Mouse (Mus musculus) layer of hippocampus, postnatal 10 days (tissue): ENCODE measurements around the gene Rtbdn. TPM values are rescaled to one million over a fixed set of nuclear protein-coding genes. Genes with fewer than 3 reads are reported as not detected.
A peak's percentile ranks its signal among the peaks of the same experiment; 100 is the strongest.

Experiments
- DNase-seq, 2 experiments: peaks; one replicate each; pipeline ENCODE4 v3.0.0; 2021; ENCODE audit warnings: low spot score in 2 of 2
- total RNA-seq, 2 experiments: library from RNA; stranded (reverse); gene quantifications; 2 replicates each; pipeline ENCODE4 v1.2.3; 2021

Rtbdn gene
- total RNA-seq, 2 experiments from 2014 or later, result 3.1 to 3.6 TPM

DNA sequence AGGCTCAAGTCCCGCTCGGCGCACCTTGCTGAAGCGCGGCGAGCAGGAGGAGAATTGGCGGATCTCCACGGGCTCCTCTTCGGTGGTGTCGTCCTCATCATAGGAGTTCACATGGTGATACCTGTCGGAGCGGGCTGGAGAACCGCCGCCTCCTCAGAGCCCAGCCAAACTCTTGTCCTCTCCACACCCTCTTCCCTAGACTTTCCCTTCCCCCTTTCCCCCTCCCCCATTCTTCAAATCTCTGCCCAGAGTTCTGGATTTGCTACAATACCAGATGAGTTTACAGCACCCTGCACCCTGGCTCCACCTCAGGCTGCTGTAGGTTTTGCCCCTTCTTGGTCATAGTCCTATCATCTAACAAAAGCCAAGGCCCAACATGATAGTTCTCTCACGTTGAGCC lies 28.1 kb upstream of the Rtbdn start:
- no peak for DNase-seq

DNA sequence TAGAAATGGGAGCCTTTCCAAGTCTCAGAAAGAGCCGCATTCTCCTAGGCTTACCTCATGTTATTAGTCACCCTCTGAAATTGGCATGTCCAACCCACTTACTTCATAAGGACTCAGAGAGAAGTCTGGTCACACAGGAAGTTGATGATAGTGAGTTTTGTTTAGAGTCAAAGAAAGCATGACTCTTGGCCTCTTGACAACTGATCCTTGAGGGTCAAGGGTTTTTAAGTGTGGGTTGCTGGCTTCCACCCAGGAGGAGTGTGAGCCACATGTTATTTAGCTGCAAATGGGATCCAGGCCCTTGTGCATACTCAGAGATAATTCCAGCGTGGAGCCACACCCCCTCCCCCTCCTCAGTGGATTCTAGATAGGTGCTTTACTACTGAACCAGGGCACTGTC lies 25.2 kb upstream of the Rtbdn start:
- no peak for DNase-seq

DNA sequence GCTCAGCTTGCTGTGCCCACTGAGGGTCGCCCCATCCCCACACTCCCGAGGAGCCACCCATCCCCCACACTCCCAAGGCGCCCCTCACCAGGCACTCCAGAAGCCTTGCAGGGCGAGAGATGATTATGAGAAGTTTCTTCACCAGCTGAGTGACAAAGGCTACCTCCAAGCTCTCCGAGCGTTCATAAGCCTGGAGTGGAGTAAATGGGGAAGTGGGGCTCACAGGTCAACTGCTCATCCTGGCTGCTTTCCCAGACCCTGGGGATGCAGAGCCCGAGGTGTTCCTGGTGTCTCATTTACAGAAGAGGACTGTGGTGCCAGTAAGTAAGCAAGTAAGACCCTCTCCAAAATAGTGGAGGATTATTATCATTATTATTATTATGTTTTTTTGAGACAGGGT lies 21.2 kb upstream of the Rtbdn start:
- no peak for DNase-seq

DNA sequence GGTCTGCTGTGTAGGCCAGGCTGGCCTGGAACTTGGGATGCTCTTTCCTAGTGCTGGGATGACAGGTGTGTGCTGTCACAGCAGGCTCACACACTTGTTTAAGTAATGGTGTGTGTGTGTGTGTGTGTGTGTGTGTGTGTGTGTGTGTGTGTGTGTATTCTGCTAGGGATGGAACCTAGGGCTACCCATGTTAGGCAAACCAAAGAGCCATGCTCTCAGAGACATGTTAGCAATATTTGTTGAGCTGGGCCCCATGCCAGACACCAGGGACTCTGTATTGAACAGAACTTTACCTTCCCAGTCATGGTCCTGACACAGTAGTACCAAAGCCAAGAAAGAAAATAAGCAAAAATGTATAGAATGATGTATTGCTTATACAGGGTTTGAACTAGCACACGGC lies 19.3 kb upstream of the Rtbdn start:
- DNase-seq, result no peak

DNA sequence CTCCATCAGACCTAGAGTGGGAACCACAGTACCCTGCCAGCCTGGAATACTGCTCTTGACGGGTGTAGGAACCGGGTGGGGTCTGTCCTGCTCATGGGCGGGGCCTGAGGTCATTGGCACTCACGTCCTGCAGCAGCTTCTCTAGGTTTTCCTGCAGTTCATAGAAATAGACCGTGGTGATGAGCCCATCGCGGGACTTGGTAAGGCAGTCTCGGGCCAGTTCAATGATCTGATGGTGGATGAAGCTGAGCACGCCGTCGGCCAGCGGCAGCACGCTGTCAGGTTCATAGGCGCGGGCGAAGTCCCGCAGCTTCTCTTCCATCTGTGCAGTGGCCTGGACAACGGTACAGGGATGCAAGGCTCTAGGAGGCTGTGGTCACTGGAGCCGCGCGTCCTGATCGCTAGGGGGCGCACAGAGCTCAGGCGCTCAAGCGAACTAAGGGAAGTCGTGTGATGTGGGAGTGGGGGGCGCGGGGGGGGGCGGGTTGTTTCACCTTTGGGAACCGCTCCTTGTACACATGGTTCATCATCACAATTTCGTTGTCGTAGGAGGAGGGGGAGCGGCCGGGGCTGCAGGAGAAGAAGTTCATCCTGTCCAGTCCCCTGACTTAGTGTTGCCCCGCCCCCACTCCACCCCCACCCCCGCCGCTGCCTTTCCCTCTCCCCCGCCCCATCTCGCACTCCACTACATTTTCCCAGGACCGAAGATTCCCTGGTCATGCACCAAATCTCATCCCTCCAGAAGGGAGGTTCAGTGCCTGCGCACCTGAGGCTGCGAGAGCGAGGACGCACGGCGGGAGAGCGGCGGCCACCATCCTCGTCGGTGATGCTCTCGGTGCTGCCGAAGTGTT lies 18.1 kb upstream of the Rtbdn start:
- DNase-seq, result peak; percentile 78 to 85

DNA sequence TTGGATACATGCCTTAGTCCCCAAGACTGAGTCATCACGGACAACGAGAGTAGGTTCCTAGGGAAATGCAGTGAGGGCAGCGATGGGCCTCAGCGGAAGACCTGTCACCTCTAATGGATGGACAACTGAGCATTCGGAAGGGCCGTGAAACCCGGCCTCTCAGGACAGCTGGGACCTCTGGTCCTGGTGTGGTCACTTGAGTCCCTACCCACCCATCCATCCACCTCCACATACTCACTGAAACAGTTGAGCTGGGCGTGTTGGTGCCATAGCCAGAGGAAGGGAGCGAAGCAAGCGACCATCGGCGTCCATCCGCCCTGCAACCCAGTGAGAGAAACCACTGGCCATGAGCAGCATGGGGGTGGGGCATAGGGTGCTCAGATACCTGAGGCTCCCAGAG lies 16.2 kb upstream of the Rtbdn start:
- DNase-seq, result no peak

DNA sequence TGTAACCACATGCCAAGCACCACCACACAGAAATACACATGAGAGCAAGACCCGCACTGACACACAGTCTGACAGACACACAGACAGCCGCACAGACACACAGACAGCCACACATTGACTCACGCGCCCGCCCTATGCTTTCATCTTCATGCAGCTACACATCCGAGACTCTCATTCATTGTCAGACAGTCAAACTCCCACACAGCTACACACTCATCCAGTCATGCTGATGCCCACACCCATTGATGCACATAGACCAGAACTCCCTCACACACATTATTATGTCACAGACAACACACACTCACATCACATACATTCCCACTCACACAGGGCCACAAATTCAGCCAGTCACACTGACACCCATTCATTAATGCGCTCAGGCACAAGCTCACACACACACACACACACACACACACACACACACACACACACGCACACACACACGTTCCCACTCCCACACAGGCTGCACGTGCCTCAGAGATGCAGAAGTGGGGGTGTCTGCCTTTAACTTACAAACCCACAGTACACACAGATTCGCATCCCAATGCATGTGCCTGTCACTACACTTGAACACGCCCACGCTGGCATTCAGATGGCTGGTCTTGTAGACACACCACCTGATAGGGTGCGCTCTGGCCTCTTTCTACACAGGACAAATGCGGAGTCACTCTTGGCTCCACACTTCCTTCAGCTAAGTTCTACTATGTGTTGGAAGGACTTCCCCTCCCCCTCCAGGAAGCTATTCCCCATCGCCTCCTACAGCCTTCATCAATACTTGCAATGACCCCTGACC lies 12.8 kb upstream of the Rtbdn start:
- DNase-seq, result no peak

DNA sequence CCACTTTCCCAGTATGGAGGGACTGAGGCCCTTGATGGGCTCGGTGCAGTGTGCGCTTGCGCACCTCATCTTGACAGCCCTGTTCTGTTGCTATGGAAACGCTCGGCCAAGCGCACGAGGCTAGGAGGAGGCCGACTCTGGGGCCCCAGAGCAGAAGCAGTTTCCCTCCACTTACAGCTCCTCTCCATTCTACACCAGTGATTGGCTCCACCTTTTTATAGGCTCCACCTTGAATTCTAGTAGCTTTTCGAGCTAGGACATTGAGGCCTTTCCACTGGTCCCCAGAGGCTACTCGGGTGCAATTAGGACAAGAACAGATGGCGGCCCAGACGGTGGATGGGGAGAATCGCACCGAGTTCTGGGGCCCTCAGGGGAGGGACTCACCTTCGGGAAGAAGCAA lies 11.9 kb upstream of the Rtbdn start:
- peak in 1 of 2 experiments; percentile 47 for DNase-seq

DNA sequence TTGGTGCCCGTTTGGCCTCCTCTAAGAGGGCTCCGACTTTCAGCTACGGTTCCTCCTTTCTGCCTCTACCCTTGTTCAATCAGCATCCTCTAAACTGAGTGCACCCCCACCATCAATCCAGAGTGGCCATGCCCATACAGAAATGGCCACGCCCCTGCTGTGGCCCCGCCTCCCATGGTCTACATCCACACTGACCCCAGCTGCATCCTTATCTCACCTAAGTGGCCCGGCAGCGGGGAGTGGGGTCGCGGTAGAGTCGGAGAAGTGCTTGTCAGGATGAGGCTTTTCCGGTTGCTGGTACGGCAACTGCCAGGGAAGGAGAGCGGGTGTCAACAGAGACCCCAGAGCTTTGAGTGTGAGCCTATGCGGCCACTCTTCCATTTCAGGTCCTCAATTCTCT lies 11.3 kb upstream of the Rtbdn start:
- DNase-seq, result peak in 1 of 2 experiments; percentile 34

DNA sequence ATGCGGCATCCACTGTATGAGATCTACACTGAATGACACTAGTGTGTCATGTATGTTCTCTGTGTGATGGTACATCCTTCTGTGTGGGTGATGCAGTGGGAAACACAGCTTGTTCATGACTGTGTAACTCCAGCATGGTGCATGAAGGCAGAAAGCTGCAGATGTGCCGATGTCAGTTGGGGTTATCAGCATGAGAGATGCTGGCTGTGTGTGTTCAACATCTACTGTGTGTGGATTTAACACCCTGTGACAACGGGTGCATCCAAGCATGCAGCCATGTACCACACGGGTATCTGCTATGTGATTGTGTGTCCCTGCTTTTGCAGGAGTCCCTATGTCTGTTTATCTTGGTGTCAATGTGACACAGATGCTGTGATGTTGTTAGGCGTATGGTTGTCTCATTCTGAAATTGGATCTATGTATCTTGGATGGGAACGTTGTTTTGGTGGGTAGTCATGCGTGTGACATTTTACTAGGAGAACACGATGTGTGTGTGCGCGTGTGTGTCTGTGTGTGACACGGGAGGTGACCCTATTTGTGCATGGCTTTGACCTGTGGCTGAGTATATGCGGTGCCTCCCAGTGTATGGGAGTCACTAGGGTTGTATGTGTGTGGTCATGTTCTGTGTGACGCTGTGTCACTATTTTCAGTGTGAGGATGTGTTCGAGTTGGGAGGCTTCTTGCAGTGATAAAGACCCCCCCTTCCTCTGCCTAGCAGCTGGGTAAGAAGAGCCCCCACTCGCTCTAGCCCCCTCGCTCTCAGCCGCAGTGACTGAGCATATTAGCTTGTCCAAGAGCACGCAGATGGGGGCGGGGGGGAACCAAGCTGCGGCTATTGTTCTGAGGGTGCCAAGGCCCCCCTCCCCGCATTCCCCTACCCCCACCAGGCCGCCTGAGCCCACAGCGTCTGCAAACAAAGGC lies 10.5 kb upstream of the Rtbdn start:
- peak in 1 of 2 experiments; percentile 38 for DNase-seq

DNA sequence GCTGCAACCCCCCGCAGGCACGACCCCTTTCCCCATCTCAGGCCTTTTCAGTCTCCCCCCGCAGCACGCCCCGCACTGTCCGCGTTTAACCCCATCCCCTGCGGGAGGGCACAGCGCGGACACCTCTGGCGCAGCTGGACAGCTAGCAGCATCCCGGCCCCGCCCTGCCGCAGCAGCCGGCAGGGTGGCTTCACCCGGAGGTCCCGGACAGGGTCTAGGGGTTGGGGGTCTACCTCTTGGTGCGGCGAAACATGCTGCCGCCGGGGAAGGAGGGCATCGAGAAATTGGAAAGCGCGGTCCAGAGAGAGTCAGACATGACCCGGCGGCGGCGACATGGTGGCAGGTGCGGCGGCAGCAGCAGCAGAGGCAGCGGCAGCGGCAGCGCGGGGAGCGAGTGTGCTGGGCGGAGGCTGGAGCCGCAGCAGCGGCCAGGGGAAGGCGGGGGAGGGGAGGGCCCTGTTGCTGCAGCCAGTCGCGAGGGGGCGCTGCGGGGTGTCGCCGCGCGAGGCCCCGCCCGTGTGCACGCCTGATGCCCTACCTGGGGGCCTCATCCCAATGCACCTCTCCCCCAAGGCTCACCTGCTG lies 9.7 kb upstream of the Rtbdn start, which contains the start of gene Mast1:
Gene Mast1, minus strand, starts transcription at position 398 of the 585 bp plus-strand sequence.
- DNase-seq, result peak; percentile 79 to 87

DNA sequence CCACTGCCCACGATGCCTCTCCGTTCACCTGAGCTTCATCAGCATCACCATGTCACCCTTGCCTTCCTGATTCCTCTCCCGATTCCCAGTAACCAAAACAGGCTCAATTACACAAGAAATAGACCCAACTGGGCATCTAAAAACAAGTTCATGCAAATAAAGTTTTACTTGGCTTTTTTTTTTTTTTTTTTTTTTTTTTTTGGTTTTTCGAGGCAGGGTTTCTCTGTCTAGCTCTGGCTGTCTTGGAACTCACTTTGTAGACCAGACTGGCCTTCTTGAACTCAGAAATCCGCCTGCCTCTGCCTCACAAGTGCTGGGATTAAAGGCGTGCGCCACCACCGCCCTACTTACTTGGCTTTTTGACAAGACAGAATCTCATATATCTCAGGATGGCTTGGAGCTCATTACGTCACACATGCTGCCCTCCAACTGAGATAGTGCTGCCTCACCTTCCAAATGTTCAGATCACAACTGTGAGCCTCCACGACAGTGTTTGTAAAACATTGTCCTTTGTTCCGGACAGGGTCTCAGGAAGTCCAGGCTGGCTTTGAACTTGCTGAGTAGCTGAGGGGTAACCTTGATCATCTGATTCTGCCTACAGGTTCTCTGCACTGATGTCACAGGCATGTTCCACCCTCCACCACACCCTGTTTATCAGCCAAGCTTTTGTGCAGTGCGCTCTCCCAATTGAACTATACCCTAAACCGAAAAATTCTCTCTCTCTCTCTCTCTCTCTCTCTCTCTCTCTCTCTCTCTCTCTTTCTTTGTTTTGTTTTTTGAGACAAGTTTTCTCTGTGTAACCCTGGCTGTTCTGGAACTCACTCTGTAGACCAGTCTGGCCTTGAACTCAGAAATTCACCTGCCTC lies 8.9 kb upstream of the Rtbdn start:
- DNase-seq, result no peak

DNA sequence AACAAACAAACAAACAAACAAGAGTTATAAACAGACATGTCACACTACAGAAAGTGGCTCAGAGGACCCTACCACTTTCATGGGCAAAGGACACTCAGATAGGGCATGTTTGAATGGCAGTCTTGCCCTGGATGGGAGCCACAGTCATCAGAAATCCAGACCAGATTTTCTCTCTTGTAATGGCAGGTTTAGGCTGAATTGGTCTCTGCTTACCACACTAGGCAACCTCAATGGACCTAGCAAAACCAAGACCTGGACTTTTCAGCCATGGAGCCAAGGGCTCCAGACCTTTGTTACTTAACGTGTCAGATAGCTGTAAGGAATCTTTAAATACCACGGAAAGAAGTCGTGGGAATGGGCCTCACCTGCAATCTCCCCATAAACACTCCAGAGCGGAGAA lies 3.1 kb upstream of the Rtbdn start:
- DNase-seq, result no peak

DNA sequence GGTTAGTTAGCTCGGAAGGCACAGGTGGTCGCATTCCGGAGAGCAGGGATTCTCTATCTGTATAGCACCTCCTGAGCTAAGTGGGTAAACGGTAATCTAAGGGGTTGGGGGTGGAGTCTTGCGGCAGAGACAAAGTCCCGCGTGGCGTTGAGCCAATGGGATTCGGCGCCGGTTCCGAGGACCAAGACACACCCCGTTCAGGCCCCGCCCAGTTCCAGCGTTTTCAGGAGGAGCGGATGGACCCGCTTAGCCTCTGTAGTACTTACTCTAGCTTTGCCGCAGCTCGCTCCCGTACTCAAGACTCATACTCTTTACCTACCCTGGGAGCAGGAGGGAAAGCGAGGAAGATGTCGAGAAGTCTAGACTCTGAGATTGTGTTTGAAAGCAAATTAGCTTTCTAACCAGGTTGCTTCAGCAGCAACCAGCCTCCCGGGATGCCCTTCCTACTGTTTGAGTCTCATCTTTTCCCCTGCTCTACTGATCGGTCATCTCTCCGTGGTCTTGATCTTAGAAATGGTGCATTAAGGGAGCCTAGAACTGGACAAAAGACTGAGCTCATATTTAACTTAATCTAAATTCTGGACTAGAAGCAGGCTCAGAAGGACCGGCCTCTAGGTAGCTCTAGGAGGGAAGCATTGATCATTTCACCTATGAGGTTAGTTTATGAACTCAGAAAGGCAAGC lies 2.2 kb upstream of the Rtbdn start:
- peak; percentile 54 to 71 for DNase-seq

DNA sequence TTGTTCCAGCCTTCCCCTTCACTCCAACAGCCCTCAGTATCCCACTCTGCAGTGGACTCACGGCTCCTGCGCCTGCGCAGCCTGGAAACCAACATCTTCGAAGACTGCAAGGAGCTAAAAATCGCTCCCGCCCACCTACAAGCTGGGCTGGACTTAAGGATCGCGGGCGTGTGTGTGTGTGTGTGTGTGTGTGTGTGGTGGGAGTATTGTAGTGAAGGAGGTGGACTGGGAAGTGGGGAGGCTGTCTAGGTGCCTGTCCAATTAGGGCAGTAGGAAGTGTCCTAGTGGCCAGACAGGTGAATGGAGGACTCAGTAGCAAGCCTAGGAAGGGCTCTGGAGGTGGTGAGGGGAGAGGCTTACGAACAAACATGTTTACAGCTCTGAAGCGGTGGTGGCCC lies 1.6 kb upstream of the Rtbdn start:
- peak; percentile 31 to 59 for DNase-seq

DNA sequence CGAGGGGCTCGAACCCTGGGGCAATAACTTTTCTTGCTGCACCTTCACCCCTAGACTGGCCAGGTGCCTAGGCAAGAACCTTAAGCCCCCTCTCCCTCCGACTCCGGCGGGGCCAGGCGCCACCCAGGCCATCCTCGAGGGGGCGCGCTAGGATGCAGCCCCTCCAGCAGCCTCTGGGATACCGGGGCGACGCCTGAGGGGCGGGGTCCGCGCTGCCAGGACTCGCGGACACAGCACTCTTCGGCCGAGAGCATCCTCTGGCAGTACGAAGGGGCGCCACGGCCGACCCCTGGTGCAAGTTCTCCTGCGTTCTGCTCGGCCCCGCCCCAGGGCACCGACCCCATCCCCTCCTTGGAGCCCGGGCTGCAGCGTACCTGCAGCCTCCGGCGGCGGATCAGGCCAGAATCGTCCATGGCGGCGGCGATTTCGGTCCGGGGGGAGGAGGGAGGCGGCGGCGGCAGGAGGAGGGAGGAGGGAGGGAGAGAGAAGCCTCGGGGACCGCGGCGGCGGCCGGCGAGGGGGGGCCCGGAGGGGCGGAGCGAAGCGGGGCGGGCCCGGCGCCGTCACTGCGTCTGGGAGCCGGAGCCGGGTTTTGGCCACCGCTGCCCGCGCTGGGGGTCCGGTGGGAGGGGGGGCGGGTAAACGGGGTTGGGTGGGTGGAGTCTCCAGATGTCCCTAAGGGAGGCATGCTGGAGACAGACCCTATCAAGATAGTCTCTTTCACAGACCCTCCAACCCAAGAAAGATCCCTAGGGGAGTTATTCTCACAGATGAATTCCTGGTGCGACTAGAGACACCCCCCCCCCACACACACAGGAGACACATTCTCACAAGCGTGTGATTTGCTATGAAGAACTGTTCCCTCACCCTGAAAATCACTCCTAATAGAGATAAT lies 911 bp upstream of the Rtbdn start:
- DNase-seq, result peak; percentile 56 to 77

DNA sequence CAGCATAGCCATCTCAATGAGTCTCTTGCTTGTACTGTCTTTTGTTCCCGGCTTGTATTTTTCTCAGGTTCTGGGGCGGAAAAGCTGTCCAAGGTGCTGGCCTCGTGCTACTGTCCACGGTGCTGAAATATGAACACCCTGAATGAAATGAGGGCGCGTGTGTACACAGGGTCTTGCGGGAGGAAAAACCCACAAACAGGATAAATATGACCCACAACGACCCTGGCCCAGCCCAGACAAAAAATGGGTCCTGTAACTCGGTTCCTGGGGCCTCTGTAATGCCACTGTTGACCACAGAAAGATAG lies 402 bp downstream of the Rtbdn start:
- DNase-seq, result no peak

DNA sequence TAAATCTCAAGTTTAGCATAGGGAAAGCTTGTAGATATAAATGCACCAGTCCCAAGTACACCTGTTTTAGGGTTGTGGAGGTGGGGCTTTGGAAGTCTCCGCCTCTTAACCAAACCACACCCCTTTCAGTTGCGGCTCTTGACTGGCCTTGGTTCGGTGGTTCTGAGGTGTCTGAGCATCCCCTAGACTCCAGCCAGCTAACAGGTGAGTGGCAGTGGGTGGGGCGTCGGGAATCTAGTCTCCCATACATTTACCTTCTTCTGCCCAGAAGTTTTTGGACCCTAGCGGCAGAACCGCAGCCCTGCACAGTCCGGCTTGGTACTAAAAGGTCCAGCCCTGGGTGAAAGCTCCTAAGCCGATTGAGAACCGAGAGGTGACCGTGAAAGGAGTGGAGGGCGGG lies 3.0 kb downstream of the Rtbdn start:
- no peak for DNase-seq
